Mouse (Mus musculus) heart, embryonic 16.5 days (tissue): ENCODE measurements around the gene Paqr5. TPM values are rescaled to one million over a fixed set of nuclear protein-coding genes. Genes with fewer than 3 reads are reported as not detected.

Experiments
- ATAC-seq: fragments of 200-750 bp; cut with Nextera tagmentation; replicated peaks from 2 replicates; pipeline ENCODE4 v1.8.0; 2017; ENCODE audit warnings: moderate number of reproducible peaks; ENCODE audit not compliant: insufficient read depth, low FRiP score; ENCODE audit errors: extremely low read depth
- H3K27ac ChIP-seq: fragments of 300-500 bp; sonication (generic); 2 replicates; pipeline ENCODE4 v1.5.1; 2014; ENCODE audit warnings: mild to moderate bottlenecking, low read length, control low read depth, moderate library complexity
- H3K27me3 ChIP-seq: fragments of 300-500 bp; sonication (generic); 2 replicates; pipeline ENCODE4 v1.6.1; 2014; ENCODE audit warnings: low read length, mixed read lengths; ENCODE audit not compliant: control insufficient read depth, insufficient read depth
- H3K36me3 ChIP-seq: fragments of 300-500 bp; sonication (generic); 2 replicates; pipeline ENCODE4 v1.6.1; 2014; ENCODE audit not compliant: control insufficient read depth, insufficient read depth
- H3K4me1 ChIP-seq: fragments of 300-500 bp; sonication (generic); 2 replicates; pipeline ENCODE4 v1.6.1; 2014; ENCODE audit warnings: low read length, mixed read lengths; ENCODE audit not compliant: control insufficient read depth, insufficient read depth
- H3K4me2 ChIP-seq: fragments of 300-500 bp; sonication (generic); 2 replicates; pipeline ENCODE4 v1.6.1; 2014; ENCODE audit warnings: low read depth, mild to moderate bottlenecking, control low read depth, low read length
- H3K4me3 ChIP-seq: fragments of 300-500 bp; sonication (generic); 2 replicates; pipeline ENCODE4 v1.5.1; 2014; ENCODE audit warnings: mild to moderate bottlenecking, control low read depth, low read length
- H3K9ac ChIP-seq: fragments of 300-500 bp; sonication (generic); 2 replicates; pipeline ENCODE4 v1.6.1; 2014; ENCODE audit warnings: low read length, control low read depth
- H3K9me3 ChIP-seq: fragments of 300-500 bp; sonication (generic); replicated peaks from 2 replicates; pipeline ENCODE4 v1.6.1; 2016; ENCODE audit warnings: low read length; ENCODE audit not compliant: control insufficient read depth
- WGBS: fragments of 180-500 bp; shearing (Covaris S2); extraction: QIAGEN DNeasy Blood & Tissue Kit; methylation state at CpG from one replicate; pipeline ENCODE4 v1.1.7; 2014; 5-methylcytosine and 5-hydroxymethylcytosine counted together
- polyA plus RNA-seq: library from polyadenylated mRNA; unstranded; fragments of >200 nt; fragmentation: Nextera tagmentation; extraction: Ambion mirVana; gene quantifications from 2 replicates; pipeline ENCODE4 v1.2.1, GENCODE M21; 2015

Gene Paqr5
- polyA plus RNA-seq, 1 experiment from 2014 or later, result 1.3 TPM

DNA sequence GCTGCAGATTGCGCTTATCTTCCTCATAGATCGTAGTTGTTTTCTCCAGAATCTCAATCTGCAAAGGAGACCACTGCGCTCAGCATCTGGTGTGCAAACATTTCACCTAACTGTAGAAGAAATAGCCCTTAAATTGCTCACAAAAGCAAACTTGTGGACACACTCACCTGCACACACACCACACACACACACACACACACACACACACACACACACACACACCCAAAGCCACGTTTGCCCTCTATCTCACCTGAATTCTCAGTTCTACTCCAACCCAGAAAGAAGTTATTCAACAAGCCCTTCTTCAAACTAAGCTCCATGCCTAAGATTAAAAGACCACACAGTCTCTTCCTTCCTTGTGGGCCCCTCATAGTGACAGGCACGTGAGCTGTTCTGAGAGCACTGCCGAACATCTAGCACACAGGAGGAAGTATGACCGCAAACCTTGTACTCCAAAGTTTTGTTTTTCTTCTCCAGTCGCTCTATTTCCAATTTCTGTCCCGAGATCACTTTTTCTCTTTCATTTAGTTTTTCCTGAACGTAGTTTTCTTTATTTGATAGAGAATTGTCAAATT is 101.5 kb downstream of the Paqr5 start:
- Histone ChIP-seq H3K9ac (no peak overlapping the region), H3K4me3 (no peak overlapping the region), H3K4me2 (no peak overlapping the region), H3K27ac (no peak overlapping the region), H3K27me3 (no peaks in the 10 kb centered on the region), H3K9me3 (no peaks in the 10 kb centered on the region), H3K36me3 (peaks cover 66% of the 10 kb centered on the region), H3K4me1 (no peaks in the 10 kb centered on the region)
- 82% methylated on average over 10 of the region's 10 CpGs for WGBS
- no peak for ATAC-seq

GRCm38 (mm10) chr9:61920331-61920730 is 106.3 kb downstream of the Paqr5 start:
- no peak overlapping the region for H3K4me2 ChIP-seq
- no peaks in the 10 kb centered on the region for H3K9me3 ChIP-seq
- H3K27ac ChIP-seq, result no peak overlapping the region
- H3K9ac ChIP-seq, result no peak overlapping the region
- H3K4me1 ChIP-seq, result peaks cover under 1% of the 10 kb centered on the region; the same call in 1 of the 2 replicates
- no peak overlapping the region for H3K4me3 ChIP-seq
- H3K27me3 ChIP-seq, result no peaks in the 10 kb centered on the region
- ATAC-seq, result no peak
- 84% methylated on average over 6 of the region's 6 CpGs for WGBS
- peaks cover 49% of the 10 kb centered on the region for H3K36me3 ChIP-seq

DNA sequence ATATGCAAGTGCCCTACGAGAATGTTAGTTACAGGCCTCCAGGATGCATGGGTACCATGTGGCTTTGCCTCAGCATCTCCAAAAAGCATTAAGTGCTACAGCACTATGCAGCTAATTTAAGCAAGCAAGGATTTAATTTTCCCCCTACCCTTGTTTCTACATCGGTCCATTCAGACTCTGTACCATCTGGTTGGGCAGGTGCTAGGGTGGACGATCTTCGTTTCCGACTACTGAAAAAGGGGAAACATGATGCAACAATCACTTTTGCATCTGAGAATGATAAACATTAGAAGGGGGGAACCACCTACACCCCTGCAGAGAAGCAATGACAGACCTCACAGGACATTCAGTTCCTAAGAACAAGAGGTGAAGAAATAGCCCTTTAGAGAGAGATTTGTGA is 107.2 kb downstream of the Paqr5 start:
- ATAC-seq, result no peak
- H3K4me1 ChIP-seq, result peaks cover 4% of the 10 kb centered on the region
- H3K9ac ChIP-seq, result no peak overlapping the region
- H3K4me3 ChIP-seq, result no peak overlapping the region
- H3K9me3 ChIP-seq, result no peaks in the 10 kb centered on the region
- 93% methylated on average over 5 of the region's 5 CpGs for WGBS
- peaks cover 42% of the 10 kb centered on the region for H3K36me3 ChIP-seq
- H3K4me2 ChIP-seq, result no peak overlapping the region
- H3K27ac ChIP-seq, result no peak overlapping the region
- H3K27me3 ChIP-seq, result no peaks in the 10 kb centered on the region

GRCm38 (mm10) chr9:61917436-61917835 is 109.2 kb downstream of the Paqr5 start:
- Histone ChIP-seq H3K36me3 (peaks cover 35% of the 10 kb centered on the region), H3K27me3 (no peaks in the 10 kb centered on the region), H3K9me3 (no peaks in the 10 kb centered on the region), H3K4me1 (peaks cover 14% of the 10 kb centered on the region), H3K9ac (no peak overlapping the region), H3K4me3 (no peak overlapping the region), H3K27ac (no peak overlapping the region), H3K4me2 (no peak overlapping the region)
- 88% methylated on average over 6 of the region's 6 CpGs for WGBS
- no peak for ATAC-seq

- Histone ChIP-seq H3K4me3 (no peak overlapping the region), H3K4me1 (peaks cover 14% of the 10 kb centered on the region), H3K4me2 (no peak overlapping the region), H3K27me3 (no peaks in the 10 kb centered on the region), H3K9ac (no peak overlapping the region), H3K36me3 (peaks cover 37% of the 10 kb centered on the region), H3K9me3 (no peaks in the 10 kb centered on the region), H3K27ac (no peak overlapping the region)
- WGBS, result 80% methylated on average over 3 of the region's 3 CpGs
- no peak for ATAC-seq
Observed at GRCm38 (mm10) chr9:61916986-61917385, 109.7 kb downstream of the Paqr5 start.

DNA sequence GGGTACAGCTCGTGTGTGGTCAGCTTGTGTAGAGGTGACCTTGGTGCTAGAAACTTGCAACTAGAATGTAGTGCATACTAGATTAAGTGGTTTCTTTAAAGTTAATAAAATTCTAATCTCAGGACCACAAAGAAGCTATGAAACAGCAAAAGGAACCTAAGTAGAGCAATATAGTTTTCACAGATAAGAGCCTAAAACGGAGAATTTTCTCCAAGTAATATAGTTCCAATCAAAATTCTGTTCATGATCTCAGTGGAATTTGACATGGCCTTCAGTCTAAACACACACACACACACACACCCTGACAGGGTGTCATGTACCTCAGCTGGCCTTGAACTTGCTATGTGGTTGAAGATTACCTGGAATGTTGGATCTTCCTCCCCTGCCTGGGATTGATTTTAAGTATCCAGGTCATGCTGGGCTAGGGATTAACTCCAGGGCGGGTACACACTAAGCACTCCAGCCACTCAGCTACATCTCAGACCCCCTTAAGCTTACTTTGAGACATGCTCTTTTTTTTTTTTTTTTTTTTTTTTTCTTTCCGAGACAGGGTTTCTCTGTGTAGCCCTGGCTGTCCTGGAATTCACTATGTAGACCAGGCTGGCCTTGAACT is 111.2 kb downstream of the Paqr5 start:
- Histone ChIP-seq H3K4me3 (peak overlapping the region; percentile 95), H3K36me3 (peaks cover 36% of the 10 kb centered on the region), H3K27me3 (no peaks in the 10 kb centered on the region), H3K9me3 (no peaks in the 10 kb centered on the region), H3K9ac (peak overlapping the region; percentile 76), H3K4me2 (peak overlapping the region; percentile 95), H3K27ac (peak overlapping the region; percentile 97), H3K4me1 (peaks cover 14% of the 10 kb centered on the region)
- WGBS, result 41% methylated on average over 3 of the region's 4 CpGs
- no peak for ATAC-seq

DNA sequence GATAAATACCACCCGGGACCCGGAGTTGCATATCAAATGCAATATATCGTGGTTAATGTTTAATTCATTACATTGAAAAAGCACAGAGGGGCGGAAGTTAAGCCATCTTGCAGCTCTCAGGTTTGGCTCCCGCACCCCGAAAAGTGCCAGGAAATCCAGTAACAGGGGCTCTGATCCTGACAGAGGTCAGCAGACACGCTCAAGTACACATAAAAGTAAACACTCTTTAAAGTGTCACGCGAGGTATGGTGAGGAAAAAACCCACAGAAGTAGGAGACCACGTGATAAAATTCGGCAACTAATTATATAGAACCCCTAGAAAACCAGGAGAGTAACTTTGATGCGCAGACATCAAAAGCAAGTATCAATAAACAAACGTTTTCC is 111.7 kb downstream of the Paqr5 start:
- WGBS, result 2% methylated on average over 13 of the region's 13 CpGs
- H3K27me3 ChIP-seq, result no peaks in the 10 kb centered on the region
- H3K4me1 ChIP-seq, result peaks cover 14% of the 10 kb centered on the region
- H3K9ac ChIP-seq, result peak overlapping the region; percentile 76
- no peak for ATAC-seq
- H3K4me2 ChIP-seq, result peak overlapping the region; percentile 95
- peak overlapping the region; percentile 95 for H3K4me3 ChIP-seq
- peak overlapping the region; percentile 97 for H3K27ac ChIP-seq
- peaks cover 33% of the 10 kb centered on the region for H3K36me3 ChIP-seq
- no peaks in the 10 kb centered on the region for H3K9me3 ChIP-seq

GRCm38 (mm10) chr9:61914203-61914916 is 112.3 kb downstream of the Paqr5 start, which contains the start of gene Rplp1:
Gene Rplp1, minus strand, starts transcription at chr9:61914542.
- WGBS, result under 1% methylated on average over 66 of the region's 70 CpGs
- peak; percentile 97 for ATAC-seq
- H3K4me1 ChIP-seq, result peaks cover 14% of the 10 kb centered on the region
- peak within 1 kb of the TSS; percentile 95 for H3K4me3 ChIP-seq
- peak within 1 kb of the TSS; percentile 97 for H3K27ac ChIP-seq
- H3K4me2 ChIP-seq, result peak within 1 kb of the TSS; percentile 95
- H3K9ac ChIP-seq, result peak within 1 kb of the TSS; percentile 93
- H3K27me3 ChIP-seq, result no peaks in the 10 kb centered on the region
- H3K36me3 ChIP-seq, result peaks cover 30% of the 10 kb centered on the region
- H3K9me3 ChIP-seq, result no peaks in the 10 kb centered on the region
